Comparison of ENCODE assay signal across 14 mouse cellular contexts in the genomic region with DNA sequence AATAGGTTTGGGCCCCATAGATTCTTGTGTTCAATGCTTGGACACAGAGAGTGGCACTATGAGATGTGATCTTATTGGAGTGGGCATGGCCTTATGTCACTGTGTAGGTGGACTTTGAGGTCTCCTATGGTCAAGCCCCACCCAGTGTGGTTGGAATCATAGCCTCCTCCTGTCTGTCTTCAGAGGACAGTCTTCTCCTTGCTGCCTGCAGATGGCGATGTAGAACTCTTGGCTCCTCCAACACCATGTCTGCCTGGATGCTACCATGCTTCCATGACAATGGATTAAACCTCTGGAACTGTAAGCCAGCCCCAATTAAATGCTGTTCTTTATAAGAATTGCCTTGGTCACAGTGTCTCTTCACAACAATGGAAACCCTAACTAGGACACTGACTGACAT. TPM values are rescaled to one million over a fixed set of nuclear protein-coding genes. Genes with fewer than 3 reads are reported as not detected.
DNase-seq lines count a peak whose midpoint lies in the region; ATAC-seq and TF ChIP-seq lines count a peak whose summit lies in the region.
"Had no signal": no experiment of that assay in that cellular context is flagged by ENCODE, and none has a peak within 500 bp of the region (broad histone marks: within the 10 kb centered on the region; RNA-seq: fewer than 3 reads in every experiment).

No protein-coding gene starts in this region.

- TF ChIP-seq CTCF in layer of hippocampus, adult 2 months (conservative IDR thresholded peaks at IDR 0.05): peak; percentile 36

- DNase-seq in layer of hippocampus, adult 2 months (ENCODE audit: low spot score in 2 of 2): no peak
- no peak for DNase-seq in layer of hippocampus, adult 9-10 months (ENCODE audit: low spot score)
- DNase-seq in 3T3-L1 (ENCODE audit: low read depth, low spot score) (peak; percentile 1), ES-CJ7 (ENCODE audit: low read depth, low spot score) (peak; percentile 66)
- no peak for DNase-seq in left cerebral cortex, adult 8-10 months (ENCODE audit: low spot score in 2 of 2)
- DNase-seq in adrenal gland, postnatal 4 days (ENCODE audit: low spot score in 2 of 2): no peak
- DNase-seq: cerebellum, adult 11 months; heart, postnatal 36 days; kidney, adult 11 months had no signal

- H3K27ac ChIP-seq in layer of hippocampus, adult 2 months: no peak overlapping the region

- peak; percentile 62; the same call in 1 of the 2 replicates for ATAC-seq in granulocyte monocyte progenitor cell, adult 5-6 weeks (replicated peaks; ENCODE audit: poor library complexity, severe bottlenecking)

- no peak overlapping the region for H3K4me3 ChIP-seq in layer of hippocampus, adult 2 months
- H3K4me3 ChIP-seq: myocyte had no signal

RNA-seq across cellular contexts. Expression of a gene that starts 13.3 kb away (rescaled TPM):
- not detected for total RNA-seq in layer of hippocampus, adult 2 months (2021)
- total RNA-seq in granulocyte monocyte progenitor cell, adult 5-6 weeks (2014; fragmentation: Nextera tagmentation): not detected in 2 replicates
- not detected in 2 replicates for total RNA-seq in granulocyte monocyte progenitor cell, adult 5-6 weeks (2017)
- total RNA-seq in left cerebral cortex, adult 8-10 months (2022): not detected
- total RNA-seq in adrenal gland, postnatal 4 days (2021): not detected
- total RNA-seq: adrenal gland, adult 18-20 months; heart, adult 8-10 months; heart, postnatal 36 days; layer of hippocampus, adult 18-20 months had no signal

Comparison
In these comparisons a context has a peak if more than half of its experiments do, and no peak if none do; other contexts are left out.
1. DNase-seq: peak in 3T3-L1 (single experiment) and ES-CJ7 (single experiment); none in layer of hippocampus, adult 2 months (0 of 2), layer of hippocampus, adult 9-10 months (single experiment), left cerebral cortex, adult 8-10 months (0 of 2) and adrenal gland, postnatal 4 days (0 of 2).